Mouse (Mus musculus) lung, postnatal 0 days (tissue): Measurements from ENCODE around the gene Kif5c.

ENCODE experiments used
- CTCF ChIP-seq: IDR thresholded peaks from 2 replicates; pipeline ENCODE4 v1.5.1; 2016; ENCODE audit warnings: antibody characterized with exemption, mild to moderate bottlenecking
- EP300 ChIP-seq: IDR thresholded peaks from 2 replicates; pipeline ENCODE4 v1.6.1; 2016; ENCODE audit warnings: antibody characterized with exemption, mild to moderate bottlenecking, control low read depth

DNA sequence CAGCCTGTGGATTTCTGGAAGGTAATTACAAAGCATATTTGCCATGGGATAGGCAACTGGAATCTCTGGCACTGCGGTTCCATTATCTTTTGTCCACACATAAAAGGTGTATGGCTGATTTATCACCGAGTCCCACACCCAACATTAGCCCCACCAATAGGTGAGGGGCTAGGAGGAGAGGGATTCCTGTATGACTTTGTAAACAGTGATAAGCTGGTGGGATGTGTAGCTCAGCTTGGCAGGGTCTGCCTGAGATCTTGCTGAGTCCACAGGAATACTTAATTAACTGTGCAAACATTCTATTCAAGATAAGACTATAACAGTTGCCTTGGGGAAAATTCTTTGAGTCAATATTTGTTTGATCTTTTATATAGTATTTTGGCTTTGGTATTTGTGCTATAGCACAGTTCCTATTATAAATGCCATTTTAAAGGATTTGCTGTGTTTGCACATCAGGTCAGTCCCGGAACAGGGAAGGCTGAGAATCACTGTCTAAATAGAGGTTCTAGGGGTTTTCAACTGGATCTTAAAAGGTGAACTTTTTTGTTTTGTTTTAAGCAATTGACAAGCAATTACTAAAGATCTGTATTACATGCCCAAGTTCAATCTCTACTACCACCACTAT is 196.7 kb downstream of the Kif5c start:
- TF ChIP-seq CTCF (no peak), EP300 (no peak)
